Mouse (Mus musculus) kidney, embryonic 16.5 days (tissue): ENCODE data around the gene Zfp595. TPM values are rescaled to one million over a fixed set of nuclear protein-coding genes. Genes with fewer than 3 reads are reported as not detected.
A peak's percentile ranks its signal among the peaks of the same experiment; 100 is the strongest.
"Not testable (repeated sequence)": the region's sequence is repeated elsewhere in the genome, so short reads cannot be mapped to it uniquely, and the experiment has no call there.

Experiments
- ATAC-seq: fragments of 200-750 bp; cut with Nextera tagmentation; 2 replicates; pipeline ENCODE4 v1.8.0; 2017; ENCODE audit warnings: moderate TSS enrichment; ENCODE audit not compliant: low FRiP score, low TSS enrichment
- H3K27ac ChIP-seq: fragments of 300-500 bp; sonication (generic); 2 replicates; pipeline ENCODE4 v1.5.1; 2014; ENCODE audit warnings: low read length
- H3K27me3 ChIP-seq: fragments of 300-500 bp; sonication (generic); 2 replicates; pipeline ENCODE4 v1.6.1; 2014; ENCODE audit warnings: low read length, control low read depth, mixed read lengths; ENCODE audit not compliant: insufficient read depth
- H3K36me3 ChIP-seq: fragments of 300-500 bp; sonication (generic); 2 replicates; pipeline ENCODE4 v1.6.1; 2014; ENCODE audit warnings: low read length, control low read depth, mixed read lengths; ENCODE audit not compliant: insufficient read depth
- H3K4me1 ChIP-seq: fragments of 300-500 bp; sonication (generic); 2 replicates; pipeline ENCODE4 v1.6.1; 2014; ENCODE audit warnings: low read length, control low read depth, mixed read lengths; ENCODE audit not compliant: insufficient read depth
- H3K4me2 ChIP-seq: fragments of 300-500 bp; sonication (generic); replicated peaks from 2 replicates; pipeline ENCODE4 v1.6.1; 2014; ENCODE audit warnings: low read depth, low read length
- H3K4me3 ChIP-seq: fragments of 300-500 bp; sonication (generic); 2 replicates; pipeline ENCODE4 v1.5.1; 2014; ENCODE audit warnings: mild to moderate bottlenecking, low read length
- H3K9ac ChIP-seq: fragments of 300-500 bp; sonication (generic); replicated peaks from 2 replicates; pipeline ENCODE4 v1.6.1; 2014; ENCODE audit warnings: low read length
- H3K9me3 ChIP-seq: fragments of 300-500 bp; sonication (generic); 2 replicates; pipeline ENCODE4 v1.6.1; 2016; ENCODE audit warnings: low read length, control low read depth
- WGBS: fragments of 180-500 bp; shearing (Covaris S2); extraction: QIAGEN DNeasy Blood & Tissue Kit; methylation state at CpG from one replicate; pipeline ENCODE4 v1.1.7; 2014; 5-methylcytosine and 5-hydroxymethylcytosine counted together
- polyA plus RNA-seq: library from polyadenylated mRNA; unstranded; fragments of >200 nt; fragmentation: Nextera tagmentation; extraction: Ambion mirVana; gene quantifications from 2 replicates; pipeline ENCODE4 v1.2.1, GENCODE M21; 2015

Zfp595 gene
- polyA plus RNA-seq: 2.7 and 2.8 TPM in 2 replicates

- WGBS: 11% methylated on average over 17 of the region's 17 CpGs
- Histone ChIP-seq H3K36me3 (no peaks in the 10 kb centered on the region), H3K4me1 (peaks cover 3% of the 10 kb centered on the region), H3K9ac (peak within 1 kb of the TSS; percentile 71), H3K9me3 (no peaks in the 10 kb centered on the region), H3K4me3 (peak within 1 kb of the TSS; percentile 68), H3K4me2 (peak within 1 kb of the TSS; percentile 77), H3K27me3 (no peaks in the 10 kb centered on the region), H3K27ac (peak within 1 kb of the TSS; percentile 51)
- ATAC-seq: peak; percentile 95
These were observed at the start of gene Zfp595 for GRCm38 (mm10) chr13:67332019-67332724. Gene Zfp595, minus strand, starts transcription at chr13:67332570.

- H3K4me1 ChIP-seq, H3K4me2 ChIP-seq, H3K4me3 ChIP-seq, ATAC-seq, H3K27me3 ChIP-seq, H3K9me3 ChIP-seq, H3K36me3 ChIP-seq, H3K9ac ChIP-seq, H3K27ac ChIP-seq: not testable (repeated sequence)
- WGBS: 81% methylated on average over 3 of the region's 3 CpGs
These were observed 43.9 kb upstream of the Zfp595 start for GRCm38 (mm10) chr13:67376255-67376654.

GRCm38 (mm10) chr13:67375050-67375911 is 42.9 kb upstream of the Zfp595 start, which contains the start of the genes Gm28041 and Zfp456:
Gene Gm28041, minus strand, starts transcription at chr13:67375733.
Gene Zfp456, minus strand, starts transcription at chr13:67375810.
- H3K36me3 ChIP-seq, H3K9me3 ChIP-seq, H3K27ac ChIP-seq, H3K27me3 ChIP-seq, H3K4me1 ChIP-seq: not testable (repeated sequence)
- Histone ChIP-seq H3K9ac (peak within 1 kb of the TSS; percentile 58), H3K4me3 (peak within 1 kb of the TSS; percentile 52), H3K4me2 (peak within 1 kb of the TSS; percentile 52)
- WGBS: 10% methylated on average over 13 of the region's 15 CpGs
- peak; percentile 98 for ATAC-seq

GRCm38 (mm10) chr13:67360131-67360744 is 27.9 kb upstream of the Zfp595 start, which contains the start of the genes Gm28044 and Zfp953:
Gene Gm28044, minus strand, starts transcription at chr13:67360536.
Gene Zfp953, minus strand, starts transcription at chr13:67360605.
- peak; percentile 93 for ATAC-seq
- Histone ChIP-seq H3K9ac (peak within 1 kb of the TSS; percentile 79), H3K4me3 (peak within 1 kb of the TSS; percentile 83), H3K4me1 (peaks cover 3% of the 10 kb centered on the region; the same call in 1 of the 2 replicates), H3K9me3 (no peaks in the 10 kb centered on the region), H3K27ac (peak within 1 kb of the TSS; percentile 66; the same call in 1 of the 2 replicates), H3K4me2 (peak within 1 kb of the TSS; percentile 65), H3K36me3 (no peaks in the 10 kb centered on the region), H3K27me3 (no peaks in the 10 kb centered on the region)
- under 1% methylated on average over 15 of the region's 15 CpGs for WGBS

GRCm38 (mm10) chr13:67351854-67352253 is 19.5 kb upstream of the Zfp595 start:
- no peak overlapping the region for H3K4me3 ChIP-seq
- no peaks in the 10 kb centered on the region for H3K27me3 ChIP-seq
- H3K4me2 ChIP-seq: no peak overlapping the region
- no peaks in the 10 kb centered on the region for H3K4me1 ChIP-seq
- H3K36me3 ChIP-seq: no peaks in the 10 kb centered on the region
- H3K9me3 ChIP-seq: no peaks in the 10 kb centered on the region
- H3K27ac ChIP-seq: no peak overlapping the region
- H3K9ac ChIP-seq: no peak overlapping the region
- no peak for ATAC-seq

GRCm38 (mm10) chr13:67343422-67343821 is 11.1 kb upstream of the Zfp595 start:
- H3K9me3 ChIP-seq: no peaks in the 10 kb centered on the region
- no peak for ATAC-seq
- no peak overlapping the region for H3K4me3 ChIP-seq
- no peak overlapping the region for H3K27ac ChIP-seq
- no peaks in the 10 kb centered on the region for H3K4me1 ChIP-seq
- 90% methylated on average over 2 of the region's 2 CpGs for WGBS
- no peaks in the 10 kb centered on the region for H3K27me3 ChIP-seq
- H3K9ac ChIP-seq: no peak overlapping the region
- H3K36me3 ChIP-seq: peaks cover 16% of the 10 kb centered on the region; the same call in 1 of the 2 replicates
- H3K4me2 ChIP-seq: no peak overlapping the region

GRCm38 (mm10) chr13:67332877-67333276 is 507 bp upstream of the Zfp595 start:
- WGBS: 60% methylated on average over 1 of the region's 1 CpGs
- Histone ChIP-seq H3K9me3 (no peaks in the 10 kb centered on the region), H3K4me2 (peak overlapping the region; percentile 77), H3K36me3 (no peaks in the 10 kb centered on the region), H3K27ac (peak overlapping the region; percentile 51; the same call in 1 of the 2 replicates), H3K27me3 (no peaks in the 10 kb centered on the region), H3K9ac (peak overlapping the region; percentile 71), H3K4me3 (peak overlapping the region; percentile 68), H3K4me1 (peaks cover 3% of the 10 kb centered on the region)
- ATAC-seq: peak; percentile 32; the same call in 1 of the 2 replicates

- ATAC-seq: peak; percentile 69; the same call in 1 of the 2 replicates
- no peaks in the 10 kb centered on the region; the same call in 1 of the 2 replicates for H3K9me3 ChIP-seq
- H3K4me2 ChIP-seq: peak overlapping the region; percentile 86
- H3K36me3 ChIP-seq: no peaks in the 10 kb centered on the region
- no peaks in the 10 kb centered on the region for H3K27me3 ChIP-seq
- peak overlapping the region; percentile 82 for H3K9ac ChIP-seq
- H3K27ac ChIP-seq: no peak overlapping the region
- H3K4me1 ChIP-seq: no peaks in the 10 kb centered on the region; the same call in 1 of the 2 replicates
- 26% methylated on average over 5 of the region's 5 CpGs for WGBS
- peak overlapping the region; percentile 72 for H3K4me3 ChIP-seq
These were observed 25.7 kb downstream of the Zfp595 start for GRCm38 (mm10) chr13:67306718-67307117.
